Mouse (Mus musculus): ENCODE results near the gene Osbp.

- no peak for TF ChIP-seq POLR2A (IDR thresholded peaks at IDR 0.05; ENCODE audit: insufficient read length, low read depth)
- TF ChIP-seq MYOG (IDR thresholded peaks at IDR 0.05; ENCODE audit: control insufficient read depth in 1 of 3, insufficient read depth in 1 of 3, insufficient read length in 2 of 3, low read depth in 2 of 3), result no peak
- no peak for TF ChIP-seq MAX (IDR thresholded peaks at IDR 0.05; ENCODE audit: low read depth)
- TF ChIP-seq E2F4 (IDR thresholded peaks at IDR 0.05; ENCODE audit: insufficient read depth), result no peak
- TF ChIP-seq CEBPB (IDR thresholded peaks at IDR 0.05; ENCODE audit: insufficient read depth, poor library complexity, severe bottlenecking), result no peak
- TF ChIP-seq USF1 (IDR thresholded peaks at IDR 0.05; ENCODE audit: low read depth), result no peak
- no peak for TF ChIP-seq POLR2AphosphoS2 (IDR thresholded peaks at IDR 0.05; ENCODE audit: insufficient read length, low read depth)
- no peak for TF ChIP-seq TCF3 (IDR thresholded peaks at IDR 0.05; ENCODE audit: insufficient read length, low read depth)
- TF ChIP-seq SRF (IDR thresholded peaks at IDR 0.05; ENCODE audit: control insufficient read depth, insufficient read length, low read depth), result no peak
Observed at GRCm38 (mm10) chr19:12006361-12006947, 40.7 kb downstream of the Osbp start.
